In genomic region chr1:191621096-191621495, GRCm38 (mm10) we compare ENCODE assay signal across 30 mouse cellular contexts. TPM values are rescaled to one million over a fixed set of nuclear protein-coding genes. Genes with fewer than 3 reads are reported as not detected.
A peak's percentile ranks its signal among the peaks of the same experiment; 100 is the strongest.
DNase-seq lines count a peak whose midpoint lies in the region; ATAC-seq and TF ChIP-seq lines count a peak whose summit lies in the region.
"Had no signal": no experiment of that assay in that cellular context is flagged by ENCODE, and none has a peak within 500 bp of the region (broad histone marks: within the 10 kb centered on the region; RNA-seq: fewer than 3 reads in every experiment).

No protein-coding gene starts in this region.

- H3K4me3 ChIP-seq in intestine, postnatal 0 days (ENCODE audit: low read depth, low read length) = no peak overlapping the region
- no peak overlapping the region for H3K4me3 ChIP-seq in intestine, embryonic 16.5 days (ENCODE audit: low read length)
- H3K4me3 ChIP-seq in brown adipose tissue, adult 24 weeks (ENCODE audit: insufficient read depth, low read depth, low read length) = no peak overlapping the region
- H3K4me3 ChIP-seq: forebrain, embryonic 10.5 days; forebrain, embryonic 13.5 days; heart, embryonic 12.5 days; heart, embryonic 15.5 days; hindbrain, embryonic 10.5 days had no signal

- no peak overlapping the region for H3K9ac ChIP-seq in intestine, postnatal 0 days (ENCODE audit: low read depth, low read length)
- H3K9ac ChIP-seq in intestine, embryonic 16.5 days (ENCODE audit: low read depth, low read length) = no peak overlapping the region
- H3K9ac ChIP-seq: forebrain, embryonic 13.5 days; heart, embryonic 12.5 days; heart, embryonic 15.5 days; hindbrain, embryonic 14.5 days had no signal

- peak overlapping the region; percentile 21; the same call in 1 of the 2 replicates for H3K27ac ChIP-seq in intestine, postnatal 0 days (ENCODE audit: low read depth, low read length)
- H3K27ac ChIP-seq in intestine, embryonic 16.5 days (ENCODE audit: low read length) = no peak overlapping the region
- peak overlapping the region; percentile 45; the same call in 1 of the 2 replicates for H3K27ac ChIP-seq in brown adipose tissue, adult 24 weeks (replicated peaks; ENCODE audit: low read depth, low read length)
- H3K27ac ChIP-seq: forebrain, embryonic 10.5 days; forebrain, embryonic 13.5 days; heart, embryonic 15.5 days; hindbrain, embryonic 10.5 days; hindbrain, embryonic 14.5 days; hindbrain, postnatal 0 days had no signal

- H3K4me1 ChIP-seq in intestine, postnatal 0 days (replicated peaks; ENCODE audit: control insufficient read depth, insufficient read depth, low read length) = no peaks in the 10 kb centered on the region
- H3K4me1 ChIP-seq in intestine, embryonic 16.5 days (ENCODE audit: control insufficient read depth, insufficient read depth, low read length) = no peaks in the 10 kb centered on the region
- peaks cover 2% of the 10 kb centered on the region; the same call in 1 of the 2 replicates for H3K4me1 ChIP-seq in brown adipose tissue, adult 24 weeks (ENCODE audit: control insufficient read depth, insufficient read depth, insufficient read length, low read length)
- H3K4me1 ChIP-seq: forebrain, embryonic 13.5 days had no signal

- TF ChIP-seq CTCF in intestine, postnatal 0 days (IDR thresholded peaks at IDR 0.05; ENCODE audit: low read depth) = no peak

- no peak overlapping the region for H3K4me2 ChIP-seq in intestine, postnatal 0 days (replicated peaks; ENCODE audit: low read depth)
- H3K4me2 ChIP-seq in intestine, embryonic 16.5 days (ENCODE audit: low read depth, low read length) = no peak overlapping the region
- H3K4me2 ChIP-seq: forebrain, embryonic 13.5 days; heart, embryonic 12.5 days; heart, embryonic 15.5 days; hindbrain, embryonic 14.5 days had no signal

- ATAC-seq in intestine, postnatal 0 days = no peak
- ATAC-seq in intestine, embryonic 16.5 days = no peak
- ATAC-seq: forebrain, embryonic 13.5 days; forebrain, embryonic 16.5 days; hindbrain, postnatal 0 days; inflammation-experienced regulatory T-cells, adult 6 months; Patski had no signal

- 92% methylated on average over 8 of the region's 8 CpGs for WGBS in intestine, postnatal 0 days
- 93% methylated on average over 8 of the region's 8 CpGs for WGBS in intestine, embryonic 16.5 days

- H3K27me3 ChIP-seq in intestine, postnatal 0 days (replicated peaks; ENCODE audit: control insufficient read depth, insufficient read depth, low read length) = no peaks in the 10 kb centered on the region
- H3K27me3 ChIP-seq in intestine, embryonic 16.5 days (replicated peaks; ENCODE audit: control insufficient read depth, insufficient read depth, low read length) = no peaks in the 10 kb centered on the region
- H3K27me3 ChIP-seq: CH12.LX; forebrain, embryonic 13.5 days; heart, embryonic 12.5 days; heart, embryonic 15.5 days; Patski had no signal

- peak; percentile 65 for DNase-seq in adrenal gland, adult 2 months
- DNase-seq in adrenal gland, adult 18-20 months (ENCODE audit: low spot score in 2 of 2) = no peak
- DNase-seq in adrenal gland, postnatal 14 days = peak; percentile 52
- DNase-seq in retina, embryonic 14.5 days (ENCODE audit: low spot score) = no peak
- DNase-seq in layer of hippocampus, adult 18-20 months (ENCODE audit: low spot score in 2 of 2) = no peak
- DNase-seq: B cell, adult 2 months; cerebellum, adult 18-20 months; cerebellum, adult 9-10 months; cerebellum, postnatal 14 days; gastrocnemius, postnatal 10 days; gastrocnemius, postnatal 36 days; heart, postnatal 10 days; heart, postnatal 36 days; kidney, adult 11 months; kidney, adult 8-10 months had no signal

- peaks cover 61% of the 10 kb centered on the region for H3K36me3 ChIP-seq in intestine, postnatal 0 days (ENCODE audit: control insufficient read depth, insufficient read depth)
- peaks cover 14% of the 10 kb centered on the region for H3K36me3 ChIP-seq in intestine, embryonic 16.5 days (ENCODE audit: control insufficient read depth, insufficient read depth, low read length)

- no peaks in the 10 kb centered on the region for H3K9me3 ChIP-seq in intestine, postnatal 0 days (ENCODE audit: control insufficient read depth)
- H3K9me3 ChIP-seq in intestine, embryonic 16.5 days (ENCODE audit: control insufficient read depth, low read length) = no peaks in the 10 kb centered on the region
- H3K9me3 ChIP-seq: forebrain, embryonic 10.5 days; forebrain, embryonic 13.5 days; G1E; heart, embryonic 12.5 days; heart, embryonic 15.5 days; hindbrain, embryonic 10.5 days had no signal

RNA-seq across cellular contexts. Expression of gene Ints7, which starts 45.7 kb away (rescaled TPM):
- total RNA-seq in adrenal gland, adult 2 months (2021) = 10 to 100 TPM; 23.2 to 26.2 TPM
- polyA plus RNA-seq in adrenal gland, adult 2 months (2012; rRNA removed) = 15.9 and 19.6 TPM in 2 replicates
- total RNA-seq in adrenal gland, adult 18-20 months (2021) = 10 to 100 TPM; 17.9 to 19.8 TPM
- polyA plus RNA-seq in intestine, postnatal 0 days (2015; fragmentation: Nextera tagmentation; extraction: Ambion mirVana) = 11.2 and 11.4 TPM in 2 replicates
- 35.6 and 35.7 TPM in 2 replicates for polyA plus RNA-seq in intestine, embryonic 16.5 days (2015; fragmentation: Nextera tagmentation; extraction: Ambion mirVana)
- total RNA-seq in adrenal gland, postnatal 14 days (2021) = 28.0 and 30.1 TPM in 2 replicates
- 8.7 and 9.3 TPM in 2 replicates for polyA plus RNA-seq in brown adipose tissue, adult 24 weeks (2012; ENCODE audit: insufficient read depth, insufficient read length, missing spikeins)
- 10 to 100 TPM; 20.7 to 23.2 TPM for total RNA-seq in layer of hippocampus, adult 18-20 months (2021)

RNA-seq across cellular contexts. Expression of gene Dtl, which starts 45.8 kb away (rescaled TPM):
- total RNA-seq in adrenal gland, adult 2 months (2021) = 1 to 10 TPM in 1 of 2 experiments, under 1 TPM in 1; 0.90 to 1.0 TPM
- 0.19 and 0.34 TPM in 2 replicates for polyA plus RNA-seq in adrenal gland, adult 2 months (2012; rRNA removed)
- 1 to 10 TPM in 1 of 2 experiments, under 1 TPM in 1; 0.66 to 1.5 TPM for total RNA-seq in adrenal gland, adult 18-20 months (2021)
- 6.1 and 6.6 TPM in 2 replicates for polyA plus RNA-seq in intestine, postnatal 0 days (2015; fragmentation: Nextera tagmentation; extraction: Ambion mirVana)
- polyA plus RNA-seq in intestine, embryonic 16.5 days (2015; fragmentation: Nextera tagmentation; extraction: Ambion mirVana) = 27.0 and 30.8 TPM in 2 replicates
- 6.7 and 7.6 TPM in 2 replicates for total RNA-seq in adrenal gland, postnatal 14 days (2021)
- 1.1 and 1.8 TPM in 2 replicates for polyA plus RNA-seq in brown adipose tissue, adult 24 weeks (2012; ENCODE audit: insufficient read depth, insufficient read length, missing spikeins)
- under 1 TPM; 0.41 to 0.92 TPM for total RNA-seq in layer of hippocampus, adult 18-20 months (2021)

Comparison
In these comparisons a context has a peak if more than half of its experiments do, and no peak if none do; other contexts are left out.
1. DNase-seq: peak in adrenal gland, adult 2 months (single experiment) and adrenal gland, postnatal 14 days (single experiment); none in adrenal gland, adult 18-20 months (0 of 2), retina, embryonic 14.5 days (single experiment) and layer of hippocampus, adult 18-20 months (0 of 2).